Mouse (Mus musculus) stomach, postnatal 0 days (tissue): ENCODE measurements around the gene Tctex1d1. TPM values are rescaled to one million over a fixed set of nuclear protein-coding genes. Genes with fewer than 3 reads are reported as not detected.

Experiments used
- ATAC-seq: fragments of 200-750 bp; cut with Nextera tagmentation; 2 replicates; pipeline ENCODE4 v1.8.0; 2017; ENCODE audit not compliant: low FRiP score, low TSS enrichment
- DNase-seq: peaks from one replicate; pipeline ENCODE4 v3.0.0-alpha.2; 2016; ENCODE audit warnings: low spot score
- H3K27ac ChIP-seq: fragments of 300-500 bp; sonication (generic); replicated peaks from 2 replicates; pipeline ENCODE4 v1.5.1; 2014; ENCODE audit warnings: mild to moderate bottlenecking, control low read depth
- H3K27me3 ChIP-seq: fragments of 300-500 bp; sonication (generic); 2 replicates; pipeline ENCODE4 v1.6.1; 2014; ENCODE audit warnings: low read length; ENCODE audit not compliant: control insufficient read depth, insufficient read depth
- H3K36me3 ChIP-seq: fragments of 300-500 bp; sonication (generic); 2 replicates; pipeline ENCODE4 v1.6.1; 2014; ENCODE audit warnings: low read length, mixed read lengths; ENCODE audit not compliant: control insufficient read depth, insufficient read depth
- H3K4me1 ChIP-seq: fragments of 300-500 bp; sonication (generic); replicated peaks from 2 replicates; pipeline ENCODE4 v1.6.1; 2014; ENCODE audit warnings: antibody characterized with exemption; ENCODE audit not compliant: control insufficient read depth, insufficient read depth
- H3K4me2 ChIP-seq: fragments of 300-500 bp; sonication (generic); replicated peaks from 2 replicates; pipeline ENCODE4 v1.6.1; 2014; ENCODE audit warnings: low read depth, mild to moderate bottlenecking, control low read depth, moderate library complexity
- H3K4me3 ChIP-seq: fragments of 300-500 bp; sonication (generic); 2 replicates; pipeline ENCODE4 v1.5.1; 2014; ENCODE audit warnings: low read depth, low read length, control low read depth
- H3K9ac ChIP-seq: fragments of 300-500 bp; sonication (generic); 2 replicates; pipeline ENCODE4 v1.6.1; 2014; ENCODE audit warnings: mild to moderate bottlenecking, low read length, control low read depth, mixed read lengths
- H3K9me3 ChIP-seq: fragments of 300-500 bp; sonication (generic); 2 replicates; pipeline ENCODE4 v1.6.1; 2016; ENCODE audit warnings: low read length; ENCODE audit not compliant: control insufficient read depth
- CTCF ChIP-seq: IDR thresholded peaks from 2 replicates; pipeline ENCODE4 v1.5.1; 2016; ENCODE audit warnings: antibody characterized with exemption, low read depth, mild to moderate bottlenecking, moderate library complexity
- EP300 ChIP-seq: optimal IDR thresholded peaks from 2 replicates; pipeline ENCODE3; 2016; ENCODE audit warnings: antibody characterized with exemption
- WGBS: fragments of 180-500 bp; shearing (Covaris S2); extraction: QIAGEN DNeasy Blood & Tissue Kit; methylation state at CpG from one replicate; pipeline ENCODE4 v1.1.7; 2014; 5-methylcytosine and 5-hydroxymethylcytosine counted together
- polyA plus RNA-seq: library from polyadenylated mRNA; unstranded; fragments of >200 nt; fragmentation: Nextera tagmentation; extraction: Ambion mirVana; gene quantifications from 2 replicates; pipeline ENCODE4 v1.2.1, GENCODE M21; 2015

The Tctex1d1 gene
- polyA plus RNA-seq, 1 experiment from 2014 or later = 2.6 TPM

- ATAC-seq (no peak), DNase-seq (no peak)
- no peak overlapping the region for H3K4me2 ChIP-seq
- TF ChIP-seq CTCF = no peak
- no peaks in the 10 kb centered on the region for H3K9me3 ChIP-seq
- no peak overlapping the region for H3K27ac ChIP-seq
- no peak overlapping the region for H3K9ac ChIP-seq
- no peaks in the 10 kb centered on the region for H3K4me1 ChIP-seq
- H3K4me3 ChIP-seq = no peak overlapping the region
- H3K36me3 ChIP-seq = no peaks in the 10 kb centered on the region
- WGBS = 72% methylated on average over 5 of the region's 5 CpGs
- H3K27me3 ChIP-seq = no peaks in the 10 kb centered on the region
Observed at GRCm38 (mm10) chr4:102971159-102971558, 7.2 kb upstream of the Tctex1d1 start.

GRCm38 (mm10) chr4:102972071-102972470 lies 6.3 kb upstream of the Tctex1d1 start:
- ATAC-seq = no peak
- 63% methylated on average over 3 of the region's 3 CpGs for WGBS
- Histone ChIP-seq H3K4me3 (no peak overlapping the region), H3K36me3 (no peaks in the 10 kb centered on the region), H3K9me3 (no peaks in the 10 kb centered on the region), H3K27ac (no peak overlapping the region), H3K4me2 (no peak overlapping the region), H3K27me3 (no peaks in the 10 kb centered on the region), H3K4me1 (no peaks in the 10 kb centered on the region), H3K9ac (no peak overlapping the region)
- DNase-seq = no peak
- no peak for TF ChIP-seq CTCF
- TF ChIP-seq EP300 = no peak

- no peak for ATAC-seq
- Histone ChIP-seq H3K4me3 (no peak overlapping the region), H3K27me3 (no peaks in the 10 kb centered on the region), H3K4me2 (no peak overlapping the region), H3K4me1 (no peaks in the 10 kb centered on the region), H3K9me3 (no peaks in the 10 kb centered on the region), H3K9ac (no peak overlapping the region), H3K36me3 (no peaks in the 10 kb centered on the region), H3K27ac (no peak overlapping the region)
- WGBS = 61% methylated on average over 5 of the region's 5 CpGs
- TF ChIP-seq CTCF = no peak
- no peak for TF ChIP-seq EP300
- no peak for DNase-seq
Observed at GRCm38 (mm10) chr4:102974172-102974571, 4.2 kb upstream of the Tctex1d1 start.

GRCm38 (mm10) chr4:102976290-102977275 lies 1.8 kb upstream of the Tctex1d1 start:
- Histone ChIP-seq H3K36me3 (no peaks in the 10 kb centered on the region), H3K4me2 (no peak overlapping the region), H3K4me3 (no peak overlapping the region), H3K9me3 (no peaks in the 10 kb centered on the region), H3K9ac (no peak overlapping the region), H3K4me1 (no peaks in the 10 kb centered on the region), H3K27me3 (no peaks in the 10 kb centered on the region), H3K27ac (no peak overlapping the region)
- no peak for ATAC-seq
- WGBS = 64% methylated on average over 12 of the region's 12 CpGs
- no peak for TF ChIP-seq EP300
- TF ChIP-seq CTCF = no peak
- DNase-seq = no peak

- Histone ChIP-seq H3K27me3 (no peaks in the 10 kb centered on the region), H3K4me1 (no peaks in the 10 kb centered on the region), H3K4me3 (no peak overlapping the region), H3K4me2 (peak overlapping the region; percentile 40), H3K27ac (no peak overlapping the region), H3K9me3 (no peaks in the 10 kb centered on the region), H3K9ac (no peak overlapping the region), H3K36me3 (no peaks in the 10 kb centered on the region)
- TF ChIP-seq CTCF (no peak), EP300 (no peak)
- WGBS = 11% methylated on average over 16 of the region's 16 CpGs
- no peak for DNase-seq
- no peak for ATAC-seq
Observed at GRCm38 (mm10) chr4:102977778-102978321, 556 bp upstream of the Tctex1d1 start.

GRCm38 (mm10) chr4:102979385-102979784 lies 979 bp downstream of the Tctex1d1 start:
- H3K9me3 ChIP-seq = no peaks in the 10 kb centered on the region
- H3K36me3 ChIP-seq = no peaks in the 10 kb centered on the region
- WGBS = 54% methylated on average over 5 of the region's 5 CpGs
- peak overlapping the region; percentile 46; the same call in 1 of the 2 replicates for H3K4me2 ChIP-seq
- no peak overlapping the region; the same call in 1 of the 2 replicates for H3K4me3 ChIP-seq
- H3K27ac ChIP-seq = no peak overlapping the region
- DNase-seq = no peak
- TF ChIP-seq EP300 (no peak), CTCF (peak; percentile 43)
- ATAC-seq = no peak
- no peaks in the 10 kb centered on the region for H3K27me3 ChIP-seq
- H3K9ac ChIP-seq = no peak overlapping the region
- H3K4me1 ChIP-seq = no peaks in the 10 kb centered on the region
